Mouse (Mus musculus) right cerebral cortex, postnatal 36 days (tissue): ENCODE results near the gene Lgals3.

Experiments
- DNase-seq, 2 experiments: peaks; one replicate each; pipeline ENCODE4 v3.0.0; 2022; ENCODE audit warnings: low spot score in 2 of 2, mixed read lengths in 1 of 2

Lgals3 gene

DNA sequence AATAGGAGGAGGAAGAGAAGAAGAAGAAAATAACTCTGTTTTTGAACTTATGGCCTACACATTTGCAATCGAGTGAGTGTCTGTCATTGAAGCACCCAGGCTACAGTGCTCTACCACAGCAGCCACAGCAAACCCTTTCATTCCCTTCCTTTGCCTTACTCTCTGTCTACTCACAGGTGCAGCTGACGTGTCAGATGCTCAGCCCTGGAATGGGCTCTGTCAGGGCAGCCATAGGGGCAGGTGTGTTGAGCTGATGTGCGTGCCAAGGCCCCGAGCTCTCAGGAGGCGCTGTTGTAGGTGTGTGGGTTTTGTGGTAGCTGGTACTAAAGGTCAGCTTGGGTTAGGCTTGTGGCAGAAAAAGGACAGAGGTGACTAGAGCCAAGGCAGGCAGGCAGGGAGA is 2.2 kb downstream of the Lgals3 start:
- no peak for DNase-seq

DNA sequence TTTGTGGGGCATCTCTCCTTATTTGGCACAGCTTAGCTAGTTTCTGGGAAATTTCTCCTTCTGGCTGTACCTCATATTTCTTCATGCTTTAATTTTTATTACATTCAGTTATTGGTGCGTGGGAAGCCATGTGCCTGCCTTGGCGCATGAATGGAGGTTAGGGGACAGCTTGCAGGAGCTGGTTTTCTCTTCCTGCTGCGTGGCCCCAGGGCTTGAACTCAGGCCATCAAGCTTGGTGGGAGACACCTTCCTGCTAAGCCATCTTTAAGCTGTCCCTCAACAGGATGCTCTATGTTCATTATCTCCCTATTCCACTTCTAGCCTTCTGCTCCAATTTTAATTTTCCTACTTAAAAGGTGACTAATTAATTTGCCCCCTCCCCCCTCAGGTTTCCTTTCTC is 3.2 kb downstream of the Lgals3 start:
- DNase-seq, result no peak

DNA sequence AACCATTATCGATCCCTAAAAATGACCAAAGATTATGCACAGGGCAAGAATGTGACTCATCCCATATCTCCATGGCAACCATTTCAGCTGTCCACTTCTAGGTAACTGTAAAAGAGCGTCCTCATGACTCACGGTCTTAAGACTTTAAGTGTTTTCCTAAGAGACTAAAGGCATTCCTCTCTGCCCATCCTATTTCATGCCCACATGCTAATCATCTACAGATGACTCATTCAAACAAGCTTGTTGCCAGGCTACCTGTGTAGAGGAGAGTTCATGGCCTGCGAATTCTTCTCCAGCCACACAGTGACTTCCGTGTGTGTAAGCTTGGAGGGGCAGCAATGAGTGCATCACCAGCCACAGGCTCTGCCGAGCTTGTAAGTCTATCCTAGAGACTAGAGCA is 4.1 kb downstream of the Lgals3 start:
- no peak for DNase-seq

DNA sequence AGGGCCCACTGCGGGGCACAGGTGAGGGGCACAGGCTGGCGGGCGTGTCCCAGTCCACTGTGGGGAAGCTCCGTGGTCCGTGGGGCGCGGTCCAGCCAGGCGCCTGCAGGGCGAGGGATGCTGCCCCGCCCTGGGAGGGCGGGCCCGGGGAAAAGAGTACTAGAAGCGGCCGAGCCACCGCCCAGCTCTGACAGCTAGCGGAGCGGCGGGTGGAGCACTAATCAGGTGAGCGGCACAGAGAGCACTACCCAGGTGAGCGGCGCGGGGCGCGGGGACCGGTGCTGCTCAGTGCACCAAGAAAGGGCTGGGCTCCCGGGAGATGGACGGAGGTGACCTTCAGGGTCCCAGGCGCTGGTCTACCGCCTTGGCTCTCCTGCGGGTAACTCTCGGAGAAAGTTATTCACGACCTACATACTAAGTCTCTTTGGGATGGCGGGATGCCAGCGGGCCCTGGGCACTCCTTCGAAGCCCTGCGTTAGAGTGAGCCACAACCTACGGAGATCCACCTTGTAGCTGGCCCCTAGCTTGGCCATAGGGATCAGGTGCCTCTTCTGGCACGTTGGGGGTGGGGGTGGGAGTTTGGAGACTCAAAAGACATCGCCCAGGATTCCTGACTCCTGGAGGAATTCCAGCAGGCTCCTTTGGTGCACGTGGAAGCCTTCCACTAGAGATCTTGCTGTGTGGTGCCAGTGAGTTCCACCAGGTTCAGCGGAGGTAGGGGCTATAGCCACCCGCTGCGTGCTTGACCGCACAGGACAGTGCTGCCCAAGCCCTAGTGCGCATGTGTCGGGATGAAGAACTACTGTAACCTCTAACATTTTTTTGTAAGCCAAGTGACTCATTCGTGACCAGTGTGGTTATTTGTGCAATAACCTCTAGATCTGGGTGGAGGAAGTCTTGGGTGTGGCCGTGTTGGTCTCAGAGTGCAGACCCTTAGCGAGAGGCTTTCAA is 6.5 kb downstream of the Lgals3 start:
- no peak for DNase-seq

DNA sequence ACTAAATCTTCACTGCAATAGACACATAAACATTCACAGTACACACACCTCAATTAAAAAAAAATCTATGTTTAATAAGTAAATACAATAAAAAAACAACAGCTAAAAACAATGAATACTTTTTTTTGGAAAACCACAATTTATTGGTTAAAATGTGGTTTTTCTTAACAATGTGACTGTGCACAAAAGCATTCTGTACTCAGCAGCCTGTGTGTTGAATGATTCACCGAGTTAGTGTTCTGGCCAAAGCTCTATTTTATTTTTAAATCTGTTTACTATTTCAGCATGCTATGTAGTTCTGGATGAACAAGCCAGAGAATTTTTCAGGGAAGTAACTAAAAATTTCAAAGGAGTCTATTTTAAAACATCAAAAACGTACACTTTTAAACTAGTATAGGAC is 9.0 kb downstream of the Lgals3 start:
- DNase-seq, result no peak

DNA sequence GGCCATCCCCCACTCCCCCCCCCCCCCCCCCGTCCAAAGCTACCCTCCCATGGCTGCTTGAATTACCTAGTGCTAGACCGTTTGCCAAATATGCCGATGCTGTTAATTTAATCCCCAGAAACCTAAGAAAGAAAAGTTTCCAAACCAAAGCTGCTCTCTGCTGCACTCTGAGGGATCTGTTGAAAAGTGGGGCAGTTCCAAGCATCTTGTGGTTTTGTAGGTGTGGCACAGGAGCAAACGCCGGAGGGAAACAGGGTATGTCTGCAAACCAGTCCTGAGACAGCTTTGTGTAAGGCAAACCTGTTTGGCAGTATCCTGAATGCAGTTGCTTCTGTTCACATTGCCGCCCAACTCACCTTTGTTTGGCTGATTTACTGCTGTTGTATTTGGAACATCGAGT is 10.8 kb downstream of the Lgals3 start:
- no peak for DNase-seq

DNA sequence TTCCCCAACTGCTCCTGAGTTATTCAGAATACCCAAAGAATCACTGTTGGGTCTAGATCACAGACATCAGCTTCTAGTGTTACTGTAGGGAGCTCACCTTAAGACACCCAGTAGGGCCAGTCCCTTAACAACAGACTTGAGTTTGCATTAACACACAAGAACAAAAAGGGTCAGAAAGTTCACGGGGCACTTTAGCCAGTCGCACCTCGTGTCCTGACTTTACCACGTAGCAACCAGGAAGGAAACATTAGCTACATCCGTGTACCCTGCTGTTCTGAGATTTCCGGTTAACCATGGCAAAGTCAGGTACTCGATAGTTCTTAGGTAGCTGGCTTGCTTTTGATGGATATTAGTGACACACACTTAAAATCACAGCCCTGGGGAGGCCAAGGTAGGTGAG is 16.4 kb downstream of the Lgals3 start:
- DNase-seq, result no peak

DNA sequence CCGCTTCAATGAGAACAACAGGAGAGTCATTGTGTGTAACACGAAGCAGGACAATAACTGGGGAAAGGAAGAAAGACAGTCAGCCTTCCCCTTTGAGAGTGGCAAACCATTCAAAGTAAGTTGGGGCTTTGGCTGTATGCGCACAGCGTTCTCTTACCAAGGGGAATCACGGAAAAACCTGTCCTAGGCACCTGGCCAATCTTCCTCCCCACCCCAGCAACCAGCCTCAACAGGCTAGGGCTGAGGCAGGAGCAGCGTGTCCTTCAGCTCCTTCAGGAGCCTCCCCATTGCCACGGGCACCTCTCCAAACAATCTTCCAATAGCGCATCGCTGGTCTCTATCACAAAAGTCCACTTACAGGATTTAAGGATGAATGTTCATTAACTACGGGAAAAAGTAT is 17.1 kb downstream of the Lgals3 start:
- DNase-seq, result no peak

DNA sequence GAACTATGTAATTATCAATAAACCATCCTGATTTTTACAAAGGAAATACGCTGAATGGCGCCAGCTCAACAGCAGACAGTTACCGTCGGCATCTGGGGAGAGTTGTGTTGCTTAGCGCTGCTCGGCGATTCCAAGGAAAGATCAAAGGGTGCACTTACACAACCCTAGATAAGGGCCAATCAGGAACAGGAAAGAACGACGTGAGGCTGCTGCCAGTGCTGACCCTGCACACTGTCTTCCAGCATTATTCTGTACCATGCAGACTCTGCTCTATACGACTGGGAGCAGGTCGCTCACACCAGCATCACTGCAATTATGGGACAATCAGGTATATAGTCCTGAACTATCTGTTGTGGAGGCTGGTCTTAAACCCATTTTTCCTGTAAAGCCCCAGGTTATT is 18.6 kb downstream of the Lgals3 start:
- DNase-seq, result no peak

DNA sequence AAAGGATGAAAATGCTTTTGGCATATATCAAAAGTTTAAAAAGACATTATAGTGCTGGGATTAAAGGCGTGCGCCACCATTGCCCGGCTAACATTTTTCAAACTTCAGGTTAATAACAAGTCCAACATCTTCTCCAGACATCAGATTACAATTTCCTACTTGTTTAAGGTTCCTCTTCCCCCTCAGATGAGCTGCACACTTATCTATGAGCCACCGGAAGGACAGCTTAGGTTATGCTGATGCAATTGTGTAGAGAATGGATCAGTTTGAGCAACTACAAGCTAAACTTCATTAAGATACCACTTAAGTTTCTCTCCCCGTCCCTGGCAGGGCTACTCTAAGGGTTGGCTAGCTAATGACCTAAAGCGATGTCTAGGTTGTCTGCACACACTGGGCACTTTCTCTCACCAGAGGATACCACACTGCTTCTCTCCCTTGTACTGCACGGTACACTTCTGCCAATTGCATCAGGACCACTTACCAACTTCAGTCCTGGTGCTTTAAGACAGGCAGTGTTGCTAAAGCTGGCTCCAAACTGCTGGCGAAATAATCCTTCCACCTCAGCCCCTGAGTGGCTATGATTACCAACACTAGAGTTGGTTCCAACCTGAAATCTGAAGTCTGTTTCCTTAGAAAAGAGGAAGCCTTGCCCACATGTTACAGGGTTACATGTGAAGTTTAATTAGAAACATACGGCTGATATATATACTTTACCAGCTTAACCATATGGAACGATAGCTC is 26.0 kb downstream of the Lgals3 start:
- DNase-seq, result no peak

DNA sequence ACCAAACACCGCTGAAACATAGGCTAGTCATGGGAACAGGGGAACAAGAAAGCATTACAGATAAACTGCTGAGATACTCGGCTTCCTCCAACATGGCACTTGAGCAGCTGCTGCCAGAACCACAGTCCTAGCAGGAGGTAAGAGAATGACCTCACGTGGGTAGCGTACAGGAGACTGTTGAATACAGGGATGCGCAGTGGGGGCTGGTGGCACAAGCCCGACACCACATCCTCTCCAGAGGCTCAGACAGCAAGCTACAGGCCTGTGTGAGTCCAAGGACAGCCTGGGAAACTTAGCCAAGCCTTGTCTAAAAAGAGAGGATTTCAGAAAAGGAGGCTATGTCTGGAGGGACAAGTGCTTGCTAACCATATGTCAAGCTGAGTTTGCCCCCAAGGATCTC is 27.5 kb downstream of the Lgals3 start:
- no peak for DNase-seq

DNA sequence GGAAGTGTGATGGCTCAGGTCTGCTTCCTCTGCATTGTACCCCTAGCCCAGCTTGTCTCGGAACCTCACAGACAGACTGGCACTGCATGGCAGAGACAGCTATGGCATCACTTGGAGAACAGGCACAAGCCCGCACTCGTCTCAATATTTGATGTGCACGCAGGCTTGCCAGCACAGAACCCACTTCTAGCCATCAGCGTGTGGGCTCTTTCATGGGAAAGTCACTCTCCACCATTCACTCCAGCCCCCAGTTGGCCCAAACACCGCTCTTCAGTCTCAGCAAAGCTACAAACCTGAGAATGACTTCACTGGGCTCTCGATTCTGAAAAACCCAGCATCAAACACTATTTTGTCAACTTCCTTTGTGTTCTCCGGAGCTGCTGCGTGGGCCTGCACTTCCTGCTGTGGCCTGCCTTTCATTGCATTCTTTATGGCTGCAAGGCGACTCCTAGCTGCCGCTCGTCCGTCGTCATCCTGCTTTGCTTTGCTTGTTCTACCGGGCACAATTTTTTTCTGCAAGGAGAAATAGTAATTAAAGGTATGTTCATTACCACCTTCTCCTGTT is 28.0 kb downstream of the Lgals3 start:
- DNase-seq, result no peak

DNA sequence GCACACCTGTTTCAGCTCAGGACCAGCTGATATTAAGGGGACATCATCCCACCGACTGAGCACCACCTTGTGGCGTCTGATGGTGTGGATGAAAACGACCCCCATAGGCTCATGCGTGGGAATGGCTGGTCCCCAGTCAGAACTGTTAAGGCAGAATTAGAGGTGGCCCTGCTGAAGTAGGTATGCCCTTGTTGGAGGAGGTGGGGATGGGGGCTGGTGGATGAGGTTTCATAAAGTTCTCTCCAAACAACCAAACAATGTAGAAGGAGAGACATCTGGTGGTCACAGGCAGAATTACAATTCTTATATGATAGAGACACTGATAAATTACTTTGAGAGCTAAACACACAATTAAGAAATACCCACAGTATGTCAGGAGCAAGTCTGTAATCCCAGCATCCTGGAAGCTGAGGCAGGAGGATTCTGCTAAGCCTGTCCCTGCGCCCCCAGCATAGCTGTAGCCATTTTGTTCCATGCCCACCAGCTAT is 28.7 kb downstream of the Lgals3 start:
- no peak for DNase-seq

DNA sequence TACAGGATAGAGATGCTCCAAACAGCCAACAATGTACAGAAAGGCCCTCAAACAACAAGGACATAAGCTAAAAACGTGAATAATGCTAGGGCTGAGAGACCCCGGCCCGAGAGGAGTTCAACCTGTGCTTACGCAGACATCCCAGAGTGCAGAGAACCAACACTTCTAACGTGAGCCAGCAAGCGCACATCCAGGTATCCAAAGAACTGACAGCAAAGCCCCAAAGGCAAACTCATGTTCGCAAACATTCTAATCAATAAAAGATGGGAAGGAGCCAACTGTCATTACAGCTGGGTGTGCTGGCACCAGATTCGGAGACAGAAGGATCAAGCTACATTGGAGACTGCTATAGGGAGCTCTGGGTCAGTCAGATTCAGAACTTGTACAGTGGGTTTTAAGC is 35.2 kb downstream of the Lgals3 start:
- no peak for DNase-seq

DNA sequence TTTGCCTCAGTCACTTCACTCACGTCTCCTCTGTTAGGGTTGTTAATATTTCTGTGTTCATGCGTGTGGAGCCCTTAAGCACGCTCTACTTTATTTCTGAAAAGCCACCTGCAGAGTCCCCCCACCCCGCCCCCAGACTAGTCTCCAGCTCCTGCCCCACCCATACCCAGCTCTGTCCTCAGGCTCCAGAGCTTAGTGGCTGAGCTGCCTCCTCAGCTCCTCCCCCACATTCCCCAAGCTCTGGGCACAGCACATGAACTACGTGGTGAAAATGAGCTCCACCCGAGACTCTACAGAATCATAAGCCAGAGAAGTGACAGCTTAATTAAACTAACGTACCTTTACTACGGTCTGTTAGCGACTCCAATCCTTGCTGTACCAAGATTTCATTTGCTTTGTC is 38.4 kb downstream of the Lgals3 start:
- no peak for DNase-seq

DNA sequence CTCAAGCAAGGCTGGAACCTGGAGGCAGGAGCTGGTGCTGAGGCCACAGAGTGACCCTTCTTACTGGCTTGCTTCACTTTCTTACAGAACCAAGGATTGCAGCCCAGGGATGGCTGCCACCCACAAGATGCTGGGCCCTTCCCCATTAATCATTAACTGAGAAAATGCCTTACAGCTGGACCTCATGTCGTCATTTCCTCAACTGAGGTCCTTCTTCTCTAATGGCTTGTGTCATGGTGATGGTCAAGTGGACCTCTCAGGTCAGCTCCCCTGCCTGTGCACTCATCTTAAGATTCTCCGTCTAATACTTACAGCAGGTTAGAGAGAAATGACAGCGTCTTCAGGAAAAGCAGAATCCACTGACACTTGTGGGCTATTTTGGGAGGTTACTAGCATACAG is 49.8 kb downstream of the Lgals3 start:
- DNase-seq, result no peak

DNA sequence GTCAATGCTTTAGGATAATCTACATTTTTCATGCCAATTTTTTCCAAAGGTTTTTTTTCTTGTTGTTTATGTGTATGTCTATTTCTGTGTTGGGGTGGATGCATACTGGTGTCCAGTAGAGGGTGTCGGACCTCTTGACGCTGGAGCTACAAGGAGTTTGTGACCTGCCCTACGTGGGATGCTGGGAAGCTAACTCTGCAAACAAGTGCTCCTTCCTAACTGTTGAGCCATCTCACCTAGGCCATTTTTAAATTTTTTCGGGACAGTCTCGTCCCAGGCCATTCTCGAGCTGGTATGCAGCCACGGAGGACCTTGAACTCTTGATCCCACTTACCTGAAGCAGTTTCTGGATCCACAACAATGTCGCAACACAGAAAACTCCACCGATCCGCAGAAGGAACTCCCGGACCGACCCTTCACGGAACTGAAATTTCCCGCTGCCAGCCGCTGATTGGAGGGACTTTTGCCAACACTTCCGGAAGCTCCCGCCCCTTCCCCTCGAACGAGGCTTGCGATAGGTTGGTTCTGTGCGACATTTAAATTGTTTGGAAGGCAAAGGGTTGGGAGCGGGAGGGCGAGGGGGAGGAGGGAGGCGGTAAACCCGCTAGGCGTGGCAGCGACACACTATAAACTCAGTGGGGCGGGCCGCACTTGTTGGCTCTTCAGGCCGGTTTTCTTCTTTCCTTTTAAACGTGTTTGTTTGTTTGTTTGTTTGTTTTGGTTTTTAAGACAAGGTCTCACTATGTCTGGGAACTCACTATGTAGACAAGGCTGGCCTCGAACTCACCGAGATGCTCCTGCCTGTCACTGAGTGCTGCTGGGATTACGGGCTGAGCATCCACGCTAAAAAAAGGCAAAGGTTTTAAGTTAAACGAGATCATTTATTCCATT is 50.5 kb downstream of the Lgals3 start, which contains the start of gene Dlgap5:
Dlgap5 (minus strand) TSS at position 633 of the 891 bp plus-strand sequence.
- peak; percentile 82 to 88 for DNase-seq

DNA sequence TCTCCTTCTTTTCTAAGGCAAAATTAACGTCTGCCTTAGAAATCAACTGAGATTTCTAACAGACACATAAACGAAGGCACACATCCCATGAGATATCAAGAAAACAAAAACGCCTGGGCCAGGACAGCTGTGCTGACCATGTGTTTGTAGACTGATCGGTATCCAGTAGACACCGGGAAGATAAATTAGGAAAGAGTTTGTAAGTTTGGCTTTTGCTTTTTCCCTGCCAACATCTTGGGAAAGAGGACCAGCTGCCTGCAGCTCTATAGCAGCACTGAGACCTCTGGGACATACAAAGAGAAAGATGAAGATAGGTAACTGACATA is 51.1 kb downstream of the Lgals3 start:
- no peak for DNase-seq

DNA sequence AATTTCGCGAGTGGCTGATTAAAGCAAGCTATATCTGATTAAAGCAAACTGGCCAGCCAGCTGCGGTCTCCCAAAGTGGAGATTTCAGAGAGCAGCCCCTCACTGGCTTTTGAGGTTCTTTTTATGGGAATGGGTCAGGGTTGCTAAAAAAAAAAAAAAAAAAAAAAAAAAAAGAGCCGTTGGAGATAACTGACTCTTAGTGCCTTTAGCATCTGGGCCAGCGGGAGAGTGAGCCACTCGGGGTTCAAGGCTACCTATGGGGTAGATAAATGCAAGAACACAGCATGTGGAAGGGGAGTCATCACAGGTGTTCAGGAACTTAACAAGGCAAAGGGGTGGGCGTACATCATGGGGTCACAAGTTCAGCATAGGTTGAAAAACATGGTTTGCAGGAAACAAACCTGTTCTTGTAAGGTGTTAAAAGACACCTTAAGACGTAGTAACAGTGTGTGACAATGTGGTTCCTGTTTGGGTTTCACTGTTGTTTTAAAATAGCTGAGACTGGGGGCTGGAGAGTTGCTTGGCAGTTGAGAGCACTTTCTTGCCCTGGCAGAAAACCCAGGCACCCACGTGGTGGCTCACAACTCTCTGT is 51.6 kb downstream of the Lgals3 start:
- no peak for DNase-seq

DNA sequence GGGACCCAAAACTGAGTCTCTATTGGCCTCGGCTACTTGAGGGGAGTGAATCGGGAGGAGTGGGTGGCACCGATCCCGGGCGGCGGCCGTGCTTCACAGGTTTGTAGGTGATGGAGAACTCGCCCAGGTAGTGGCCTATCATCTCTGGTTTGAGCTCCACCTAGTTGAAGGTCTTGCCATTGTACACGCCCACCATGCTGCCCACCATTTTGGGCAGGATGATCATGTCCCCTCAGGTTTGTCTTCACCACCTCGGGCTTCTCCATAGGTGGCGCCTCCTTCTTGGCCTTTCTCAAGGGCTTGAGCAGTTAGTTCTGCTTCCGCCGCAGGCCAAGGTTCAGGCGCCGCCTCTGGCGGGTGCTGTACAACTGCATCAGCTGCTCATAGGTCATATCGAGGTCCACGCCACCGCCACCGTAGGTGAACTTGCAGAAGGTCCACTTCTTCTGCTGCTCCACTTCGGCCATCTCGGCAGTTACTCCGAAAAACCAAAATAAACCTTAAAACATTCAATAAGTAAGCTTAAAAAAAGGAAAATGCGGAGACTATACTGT is 52.2 kb downstream of the Lgals3 start:
- no peak for DNase-seq

DNA sequence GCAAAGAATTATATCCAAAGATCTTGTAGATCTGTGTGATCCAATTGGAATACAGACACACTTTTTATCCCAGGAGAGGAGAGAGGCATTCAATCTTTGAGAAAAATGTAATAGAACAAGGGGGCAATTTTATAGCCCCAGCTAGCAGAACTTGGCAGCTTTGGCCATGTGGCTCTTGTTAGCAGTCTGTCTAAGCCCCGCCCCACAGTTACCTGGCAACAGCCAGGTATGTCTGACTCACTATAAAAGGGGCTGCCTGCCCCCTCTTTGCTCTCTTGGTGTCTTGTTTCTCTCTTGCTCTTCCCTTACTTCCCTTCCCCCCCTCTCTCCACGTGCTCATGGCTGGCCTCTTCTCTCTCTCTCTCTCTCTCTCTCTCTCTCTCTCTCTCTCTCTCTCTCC is 54.1 kb downstream of the Lgals3 start:
- DNase-seq, result no peak
